Mouse (Mus musculus): ENCODE measurements around the gene Eif2d. TPM values are rescaled to one million over a fixed set of nuclear protein-coding genes. Genes with fewer than 3 reads are reported as not detected.

Gene Eif2d
- 10 to 100 TPM; 16.4 to 17.3 TPM for total RNA-seq (2023)

GRCm38 (mm10) chr1:131153018-131153629 lies at the start of gene Eif2d:
TSS of gene Eif2d (plus strand) at chr1:131153181.

GRCm38 (mm10) chr1:131138191-131139016 lies 14.6 kb upstream of the Eif2d start, which contains the start of gene Dyrk3:
TSS of gene Dyrk3 (minus strand) at chr1:131138340.

Other genes with a start within 250 kb of the Eif2d start
- not detected for gene Il20, start 241.7 kb upstream of the Eif2d start, total RNA-seq (2023)
- gene Il19, start 213.1 kb upstream of the Eif2d start, total RNA-seq (2023), result not detected
- gene Il10, start 133.3 kb upstream of the Eif2d start, total RNA-seq (2023), result not detected
- 100 to 1,000 TPM; 214 to 240 TPM for gene Mapkapk2, start 55.4 kb upstream of the Eif2d start, total RNA-seq (2023)
- 10 to 100 TPM; 10.1 to 10.5 TPM for gene Dyrk3, start 14.8 kb upstream of the Eif2d start, total RNA-seq (2023)
- gene Rassf5, start 92.1 kb downstream of the Eif2d start, total RNA-seq (2023), result 100 to 1,000 TPM; 141 to 149 TPM
- gene Ikbke, start 126.4 kb downstream of the Eif2d start, total RNA-seq (2023), result 10 to 100 TPM; 51.0 to 52.8 TPM